Mouse (Mus musculus) mammary gland, adult 2 months (tissue): ENCODE measurements around the gene Shroom1. TPM values are rescaled to one million over a fixed set of nuclear protein-coding genes. Genes with fewer than 3 reads are reported as not detected.

ENCODE experiments used
- polyA plus RNA-seq: library from polyadenylated mRNA; depleted of rRNA; stranded (reverse); fragments of >200 nt; gene quantifications from 2 replicates; pipeline ENCODE4 v1.2.3, GENCODE M21; 2012; ENCODE audit warnings: low replicate concordance; rRNA removed

Gene Shroom1
- 5.9 and 8.6 TPM in 2 replicates for polyA plus RNA-seq

DNA sequence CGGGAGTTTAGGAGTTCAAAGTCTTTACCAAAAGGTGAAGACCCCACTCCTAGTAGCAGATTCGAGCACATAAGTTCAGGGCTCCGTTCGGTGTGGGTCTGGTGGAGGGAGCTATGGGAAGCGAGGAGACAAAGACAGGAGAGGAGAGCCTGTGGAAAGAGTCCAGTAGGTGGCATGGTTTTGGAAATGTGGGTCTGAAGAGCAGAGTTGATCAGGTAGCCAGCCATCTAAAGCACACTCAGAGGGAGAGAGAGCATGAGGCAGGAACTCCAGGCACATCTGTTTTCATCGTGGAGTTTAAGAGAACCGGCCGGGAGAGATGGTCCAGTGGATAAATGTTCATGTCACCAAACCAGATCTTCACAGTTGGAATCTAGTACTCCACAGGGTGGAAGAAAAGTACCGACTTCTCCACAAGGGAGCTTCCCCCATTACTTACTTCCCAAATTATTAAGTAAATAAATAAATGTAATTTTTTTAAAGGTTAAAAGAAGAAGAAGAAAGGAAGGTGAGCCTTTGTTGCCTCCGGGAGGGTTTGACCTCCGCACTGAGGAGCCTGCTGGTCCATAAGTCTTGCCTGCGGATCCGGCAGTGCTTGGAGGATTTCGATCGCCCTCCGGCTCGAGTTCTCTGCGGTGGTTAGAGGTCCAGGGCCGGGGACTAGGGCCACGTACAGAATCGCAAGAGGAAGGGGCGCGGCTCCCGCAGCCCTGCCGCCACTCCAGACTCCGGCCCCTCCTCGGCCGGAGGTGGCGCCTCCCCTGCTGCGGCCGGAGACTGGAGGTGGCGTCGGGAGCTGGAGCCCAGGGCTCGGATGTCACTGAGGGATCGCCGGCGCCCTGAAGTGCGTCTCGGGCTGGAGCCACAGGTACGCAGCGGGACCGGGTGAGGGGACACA is at the start of gene Shroom1, which contains the start of gene Gm10447:
TSS of gene Shroom1 (plus strand) at position 732 of the 898 bp plus-strand sequence.
TSS of gene Gm10447 (minus strand) at position 637 of the 898 bp plus-strand sequence.

DNA sequence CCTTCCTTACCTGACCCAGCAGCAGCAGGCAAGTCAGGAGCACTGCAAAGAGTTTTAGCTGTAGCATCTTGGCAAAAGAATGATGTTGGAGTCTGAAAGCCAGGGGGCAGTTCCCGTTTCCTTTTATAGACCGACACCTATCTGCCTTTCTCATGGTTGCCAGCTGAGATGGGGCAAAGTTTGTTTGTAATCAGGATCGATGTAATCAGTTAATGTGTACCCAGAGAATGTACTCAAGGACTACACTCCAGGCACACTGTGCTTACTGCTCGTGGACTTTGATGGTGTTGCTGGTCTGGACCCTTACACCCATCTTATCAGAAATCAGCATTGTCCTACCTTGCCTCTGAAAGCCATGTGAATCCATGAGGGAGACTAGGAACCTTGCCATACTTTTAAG is 34.0 kb upstream of the Shroom1 start, which contains the start of gene Leap2:
TSS of gene Leap2 (minus strand) at position 135 of the 400 bp plus-strand sequence.

DNA sequence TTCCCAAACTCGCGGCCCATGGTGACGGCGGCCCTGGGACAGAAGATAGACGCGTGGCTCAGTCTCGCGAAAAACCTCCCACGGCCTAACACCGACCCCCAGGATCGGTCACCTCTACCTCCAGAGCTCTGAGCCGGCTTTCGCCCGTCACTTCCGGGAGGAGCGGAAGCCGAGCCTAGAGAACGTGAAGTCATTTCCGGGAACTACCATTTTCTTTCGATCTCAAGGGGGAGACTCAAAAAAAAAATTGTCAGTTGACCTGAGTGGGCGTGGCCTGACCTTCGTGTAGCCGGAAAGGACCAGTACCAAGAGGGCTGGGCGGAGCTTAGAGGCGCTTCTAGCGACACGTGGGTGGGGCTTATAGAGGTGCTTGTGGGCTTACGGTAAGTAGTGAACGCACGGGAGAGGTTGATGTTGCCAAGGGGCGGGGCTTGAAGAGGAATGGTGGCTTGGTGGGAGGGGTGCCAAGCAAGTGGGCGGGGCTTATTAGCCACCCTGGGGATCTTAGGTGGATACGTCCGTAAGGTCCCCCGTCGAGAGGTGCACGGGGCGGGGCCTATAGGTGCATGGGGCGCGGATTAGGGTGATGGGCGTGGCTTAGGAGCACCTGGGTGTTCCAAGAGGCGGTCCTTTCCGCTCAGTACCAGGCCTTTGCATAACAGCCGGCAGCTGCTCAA is 26.2 kb upstream of the Shroom1 start, which contains the start of the genes Uqcrq and Gdf9:
TSS of gene Uqcrq (minus strand) at position 162 of the 677 bp plus-strand sequence.
TSS of gene Gdf9 (plus strand) at position 354 of the 677 bp plus-strand sequence.

DNA sequence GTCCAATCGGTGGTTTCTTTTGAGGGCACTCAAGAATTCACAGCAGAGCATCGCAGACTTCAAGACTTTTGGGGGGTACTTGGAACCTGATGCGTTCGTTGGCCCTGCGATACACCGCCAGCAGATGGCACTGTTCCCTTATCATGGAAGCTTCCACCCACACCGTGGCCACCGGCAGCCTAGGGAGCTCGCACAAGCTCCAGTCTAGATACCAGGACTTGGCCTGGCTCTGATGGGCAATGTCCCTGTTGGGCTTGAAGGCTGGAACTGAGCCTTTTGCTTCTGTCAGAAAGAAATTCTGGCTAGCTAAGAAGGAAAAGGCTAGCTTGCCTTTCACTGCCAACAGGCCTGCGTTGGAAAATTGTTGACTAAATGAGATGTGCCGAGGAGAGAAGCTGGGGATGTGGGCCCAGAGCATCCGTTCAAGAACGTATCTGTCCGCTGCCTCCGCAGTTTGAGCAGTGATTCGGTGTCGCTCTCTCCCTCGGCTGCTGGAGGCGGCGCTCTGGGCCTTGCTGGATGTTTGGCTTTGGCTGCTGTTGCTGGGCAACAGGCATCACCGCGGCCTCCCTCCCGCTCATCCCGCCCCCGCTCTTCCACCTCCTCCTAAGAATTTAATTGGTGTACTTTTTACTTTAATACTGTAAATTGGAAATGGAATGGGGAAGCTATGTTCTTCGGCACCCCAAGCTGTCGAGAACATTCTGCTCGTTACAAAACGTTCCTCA is 13.1 kb downstream of the Shroom1 start, which contains the start of gene Gm9837:
TSS of gene Gm9837 (minus strand) at position 512 of the 728 bp plus-strand sequence.

DNA sequence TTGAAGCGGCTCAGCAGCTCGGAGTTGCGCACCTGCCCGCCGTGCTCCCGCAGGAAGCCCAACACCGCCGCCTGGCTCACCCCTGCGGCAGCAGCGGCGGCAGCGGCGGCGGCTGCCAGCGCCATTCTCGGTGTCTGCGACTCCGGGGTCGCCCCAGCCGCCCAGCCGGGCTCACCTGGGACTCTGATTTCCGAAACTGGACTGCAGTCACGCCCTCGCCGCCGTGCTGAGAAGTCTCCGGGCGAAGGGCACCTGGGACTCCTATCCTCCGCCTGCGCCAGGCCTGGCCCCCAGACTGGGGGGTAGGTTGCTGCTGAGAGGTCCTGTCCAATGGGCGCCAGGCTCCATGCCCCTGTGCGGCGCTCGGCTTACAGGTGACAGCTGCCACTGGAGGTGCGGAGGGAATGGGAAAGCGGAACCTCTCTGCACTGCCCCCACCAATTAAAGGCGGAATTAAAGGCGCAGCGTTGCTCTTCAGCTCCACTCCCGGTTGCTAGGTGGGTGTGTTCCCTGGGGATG is 22.8 kb downstream of the Shroom1 start, which contains the start of the genes Gm9945 and Sowaha:
TSS of gene Gm9945 (plus strand) at position 384 of the 519 bp plus-strand sequence.
TSS of gene Sowaha (minus strand) at position 492 of the 519 bp plus-strand sequence.

Other genes with a start within 250 kb of the Shroom1 start
- gene Hspa4, start 156.7 kb upstream of the Shroom1 start, polyA plus RNA-seq: 19.7 and 35.9 TPM in 2 replicates
- gene Zcchc10, start 132.5 kb upstream of the Shroom1 start, polyA plus RNA-seq: 5.2 and 9.7 TPM in 2 replicates
- gene Aff4, start 106.4 kb upstream of the Shroom1 start, polyA plus RNA-seq: 12.0 and 34.4 TPM in 2 replicates
- gene Leap2, start 34.0 kb upstream of the Shroom1 start, polyA plus RNA-seq: 0.44 TPM in 1 of 2 replicates, not detected in the other
- 812 and 888 TPM in 2 replicates for gene Uqcrq, start 26.4 kb upstream of the Shroom1 start, polyA plus RNA-seq
- 1.2 and 1.8 TPM in 2 replicates for gene Gdf9, start 26.2 kb upstream of the Shroom1 start, polyA plus RNA-seq
- gene Gm10447, start 95 bp upstream of the Shroom1 start, polyA plus RNA-seq: 0.56 and 0.69 TPM in 2 replicates
- gene Gm9837, start 13.3 kb downstream of the Shroom1 start, polyA plus RNA-seq: not detected in 2 replicates
- gene Gm9945, start 23.0 kb downstream of the Shroom1 start, polyA plus RNA-seq: not detected in 2 replicates
- gene Sowaha, start 23.1 kb downstream of the Shroom1 start, polyA plus RNA-seq: 0.06 and 0.10 TPM in 2 replicates
- gene Sept8, start 62.1 kb downstream of the Shroom1 start, polyA plus RNA-seq: 31.3 and 35.0 TPM in 2 replicates
- gene Kif3a, start 110.2 kb downstream of the Shroom1 start, polyA plus RNA-seq: 3.7 and 10.5 TPM in 2 replicates
- 0.63 TPM in 1 of 2 replicates, not detected in the other for gene Il4, start 161.5 kb downstream of the Shroom1 start, polyA plus RNA-seq
- gene Il13, start 177.5 kb downstream of the Shroom1 start, polyA plus RNA-seq: 0.16 and 0.18 TPM in 2 replicates